ENCODE assay signal across 9 mouse cellular contexts in genomic region chr12:51821256-51821655, GRCm38 (mm10). TPM values are rescaled to one million over a fixed set of nuclear protein-coding genes. Genes with fewer than 3 reads are reported as not detected.
DNase-seq lines count a peak whose midpoint lies in the region; ATAC-seq lines count a peak whose summit lies in the region.
"Had no signal": no experiment of that assay in that cellular context is flagged by ENCODE, and none has a peak within 500 bp of the region (broad histone marks: within the 10 kb centered on the region; RNA-seq: fewer than 3 reads in every experiment).

No protein-coding gene starts in this region.

- ATAC-seq in granulocyte monocyte progenitor cell, adult 5-6 weeks (replicated peaks; ENCODE audit: poor library complexity, severe bottlenecking), result 0 out of 2 replicates have a peak, but pooled peaks have one; percentile 12
- peak; percentile 58 for ATAC-seq in megakaryocyte progenitor cell, adult 5-6 weeks (replicated peaks; ENCODE audit: poor library complexity)

- peak; percentile 15 for DNase-seq in adrenal gland, postnatal 25 days
- no peak for DNase-seq in adrenal gland, adult 18-20 months (ENCODE audit: low spot score in 2 of 2)
- peak; percentile 30 for DNase-seq in lung, postnatal 10 days
- no peak for DNase-seq in lung, postnatal 14 days
- DNase-seq in left cerebral cortex, adult 9 months (ENCODE audit: low spot score in 2 of 2), result no peak
- no peak for DNase-seq in cerebellum, adult 11-12 months
- DNase-seq: cerebellum, adult 11 months had no signal

RNA-seq across cellular contexts. Expression of gene Hectd1, which starts 8.1 kb away (rescaled TPM):
- 96.6 and 102 TPM in 2 replicates for total RNA-seq in adrenal gland, postnatal 25 days (2021)
- 10 to 100 TPM; 62.6 to 84.1 TPM for total RNA-seq in adrenal gland, adult 18-20 months (2021)
- total RNA-seq in granulocyte monocyte progenitor cell, adult 5-6 weeks (2014; fragmentation: Nextera tagmentation), result 51.0 and 52.9 TPM in 2 replicates
- total RNA-seq in granulocyte monocyte progenitor cell, adult 5-6 weeks (2017), result 89.7 and 96.3 TPM in 2 replicates
- total RNA-seq in megakaryocyte progenitor cell, adult 5-6 weeks (2015), result 50.5 and 58.2 TPM in 2 replicates
- total RNA-seq in megakaryocyte progenitor cell, adult 5-6 weeks (2017), result 83.8 and 108 TPM in 2 replicates

Comparison
In these comparisons a context has a peak if more than half of its experiments do, and no peak if none do; other contexts are left out.
1. DNase-seq: peak in adrenal gland, postnatal 25 days (single experiment) and lung, postnatal 10 days (single experiment); none in adrenal gland, adult 18-20 months (0 of 2), lung, postnatal 14 days (single experiment), left cerebral cortex, adult 9 months (0 of 2) and cerebellum, adult 11-12 months (single experiment).